Mouse (Mus musculus) liver, embryonic 14.5 days (tissue): ENCODE results near the gene Gpd1.

Source experiments
- CTCF ChIP-seq: IDR thresholded peaks from 2 replicates; pipeline ENCODE4 v1.5.1; 2016; ENCODE audit warnings: antibody characterized with exemption, low read depth, control low read depth
- EP300 ChIP-seq: IDR thresholded peaks from 2 replicates; pipeline ENCODE4 v1.6.1; 2016; ENCODE audit warnings: antibody characterized with exemption, low read depth

- no peak for TF ChIP-seq CTCF
- TF ChIP-seq EP300: no peak
Measured at GRCm38 (mm10) chr15:99703104-99703503, 14.2 kb upstream of the Gpd1 start.
